Mouse (Mus musculus): ENCODE measurements around the gene Muc3. TPM values are rescaled to one million over a fixed set of nuclear protein-coding genes. Genes with fewer than 3 reads are reported as not detected.
"Not testable (repeated sequence)": the region's sequence is repeated elsewhere in the genome, so short reads cannot be mapped to it uniquely, and the experiment has no call there.

Gene Muc3
- 0.68 and 0.75 TPM in 2 replicates for polyA plus RNA-seq (2015; fragmentation: Nextera tagmentation; extraction: Ambion mirVana)

- H3K9me3 ChIP-seq (ENCODE audit: control insufficient read depth, low read length); DNase-seq (ENCODE audit: low spot score); H3K4me1 ChIP-seq (replicated peaks; ENCODE audit: control insufficient read depth, insufficient read depth); H3K27me3 ChIP-seq (ENCODE audit: control insufficient read depth, insufficient read depth, low read length); ATAC-seq (ENCODE audit: low FRiP score, low TSS enrichment); H3K36me3 ChIP-seq (ENCODE audit: control insufficient read depth, insufficient read depth, low read length); H3K4me2 ChIP-seq (replicated peaks; ENCODE audit: low read depth); H3K4me3 ChIP-seq (ENCODE audit: low read depth, low read length); H3K9ac ChIP-seq (ENCODE audit: low read length); H3K27ac ChIP-seq (replicated peaks): not testable (repeated sequence)
Measured at GRCm38 (mm10) chr5:137149272-137149882, at the start of gene Muc3. Muc3 (minus strand) TSS chr5:137149322.

- no peaks in the 10 kb centered on the region for H3K9me3 ChIP-seq (ENCODE audit: control insufficient read depth, low read length)
- no peaks in the 10 kb centered on the region for H3K27me3 ChIP-seq (ENCODE audit: control insufficient read depth, insufficient read depth, low read length)
- no peak overlapping the region for H3K4me2 ChIP-seq (replicated peaks; ENCODE audit: low read depth)
- TF ChIP-seq CTCF (IDR thresholded peaks at IDR 0.05; ENCODE audit: low read depth) (no peak), EP300 (optimal IDR thresholded peaks at IDR 0.05) (no peak)
- DNase-seq (ENCODE audit: low spot score) (no peak), ATAC-seq (ENCODE audit: low FRiP score, low TSS enrichment) (no peak)
- H3K4me3 ChIP-seq (ENCODE audit: low read depth, low read length) = no peak overlapping the region
- H3K4me1 ChIP-seq (replicated peaks; ENCODE audit: control insufficient read depth, insufficient read depth) = no peaks in the 10 kb centered on the region
- H3K36me3 ChIP-seq (ENCODE audit: control insufficient read depth, insufficient read depth, low read length) = no peaks in the 10 kb centered on the region
- no peak overlapping the region for H3K27ac ChIP-seq (replicated peaks)
- 64% methylated on average over 8 of the region's 8 CpGs for WGBS
- H3K9ac ChIP-seq (ENCODE audit: low read length) = no peak overlapping the region
Measured at GRCm38 (mm10) chr5:137194488-137195120, 45.5 kb upstream of the Muc3 start.

- no peak overlapping the region for H3K27ac ChIP-seq (replicated peaks)
- no peak overlapping the region for H3K9ac ChIP-seq (ENCODE audit: low read length)
- no peak for DNase-seq (ENCODE audit: low spot score)
- 69% methylated on average over 8 of the region's 8 CpGs for WGBS
- no peaks in the 10 kb centered on the region for H3K9me3 ChIP-seq (ENCODE audit: control insufficient read depth, low read length)
- no peak overlapping the region for H3K4me3 ChIP-seq (ENCODE audit: low read depth, low read length)
- no peaks in the 10 kb centered on the region for H3K4me1 ChIP-seq (replicated peaks; ENCODE audit: control insufficient read depth, insufficient read depth)
- H3K27me3 ChIP-seq (ENCODE audit: control insufficient read depth, insufficient read depth, low read length) = no peaks in the 10 kb centered on the region
- no peaks in the 10 kb centered on the region for H3K36me3 ChIP-seq (ENCODE audit: control insufficient read depth, insufficient read depth, low read length)
- H3K4me2 ChIP-seq (replicated peaks; ENCODE audit: low read depth) = no peak overlapping the region
- TF ChIP-seq EP300 (optimal IDR thresholded peaks at IDR 0.05) (no peak), CTCF (IDR thresholded peaks at IDR 0.05; ENCODE audit: low read depth) (no peak)
- ATAC-seq (ENCODE audit: low FRiP score, low TSS enrichment) = no peak
Measured at GRCm38 (mm10) chr5:137193279-137193952, 44.3 kb upstream of the Muc3 start.

- Histone ChIP-seq H3K9me3 (ENCODE audit: control insufficient read depth, low read length) (no peaks in the 10 kb centered on the region), H3K27ac (replicated peaks) (no peak overlapping the region), H3K4me2 (replicated peaks; ENCODE audit: low read depth) (peak overlapping the region; percentile 81), H3K27me3 (ENCODE audit: control insufficient read depth, insufficient read depth, low read length) (no peaks in the 10 kb centered on the region), H3K9ac (ENCODE audit: low read length) (peak overlapping the region; percentile 66), H3K4me1 (replicated peaks; ENCODE audit: control insufficient read depth, insufficient read depth) (no peaks in the 10 kb centered on the region), H3K4me3 (ENCODE audit: low read depth, low read length) (peak overlapping the region; percentile 48), H3K36me3 (ENCODE audit: control insufficient read depth, insufficient read depth, low read length) (no peaks in the 10 kb centered on the region)
- 3% methylated on average over 34 of the region's 34 CpGs for WGBS
- TF ChIP-seq CTCF (IDR thresholded peaks at IDR 0.05; ENCODE audit: low read depth) (no peak), EP300 (optimal IDR thresholded peaks at IDR 0.05) (no peak)
- DNase-seq (ENCODE audit: low spot score) (no peak), ATAC-seq (ENCODE audit: low FRiP score, low TSS enrichment) (no peak)
Measured at GRCm38 (mm10) chr5:137189326-137189725, 40.2 kb upstream of the Muc3 start.

- WGBS = 76% methylated on average over 8 of the region's 8 CpGs
- DNase-seq (ENCODE audit: low spot score) (no peak), ATAC-seq (ENCODE audit: low FRiP score, low TSS enrichment) (no peak)
- Histone ChIP-seq H3K27me3 (ENCODE audit: control insufficient read depth, insufficient read depth, low read length) (no peaks in the 10 kb centered on the region), H3K4me1 (replicated peaks; ENCODE audit: control insufficient read depth, insufficient read depth) (no peaks in the 10 kb centered on the region), H3K9ac (ENCODE audit: low read length) (no peak overlapping the region), H3K36me3 (ENCODE audit: control insufficient read depth, insufficient read depth, low read length) (no peaks in the 10 kb centered on the region), H3K4me3 (ENCODE audit: low read depth, low read length) (no peak overlapping the region), H3K9me3 (ENCODE audit: control insufficient read depth, low read length) (no peaks in the 10 kb centered on the region), H3K27ac (replicated peaks) (no peak overlapping the region), H3K4me2 (replicated peaks; ENCODE audit: low read depth) (no peak overlapping the region)
- TF ChIP-seq CTCF (IDR thresholded peaks at IDR 0.05; ENCODE audit: low read depth) (no peak), EP300 (optimal IDR thresholded peaks at IDR 0.05) (no peak)
Measured at GRCm38 (mm10) chr5:137185362-137185761, 36.2 kb upstream of the Muc3 start.

All from stomach, postnatal 0 days (tissue).